Mouse (Mus musculus): ENCODE measurements around the gene Ccng1.

Gene Ccng1

DNA sequence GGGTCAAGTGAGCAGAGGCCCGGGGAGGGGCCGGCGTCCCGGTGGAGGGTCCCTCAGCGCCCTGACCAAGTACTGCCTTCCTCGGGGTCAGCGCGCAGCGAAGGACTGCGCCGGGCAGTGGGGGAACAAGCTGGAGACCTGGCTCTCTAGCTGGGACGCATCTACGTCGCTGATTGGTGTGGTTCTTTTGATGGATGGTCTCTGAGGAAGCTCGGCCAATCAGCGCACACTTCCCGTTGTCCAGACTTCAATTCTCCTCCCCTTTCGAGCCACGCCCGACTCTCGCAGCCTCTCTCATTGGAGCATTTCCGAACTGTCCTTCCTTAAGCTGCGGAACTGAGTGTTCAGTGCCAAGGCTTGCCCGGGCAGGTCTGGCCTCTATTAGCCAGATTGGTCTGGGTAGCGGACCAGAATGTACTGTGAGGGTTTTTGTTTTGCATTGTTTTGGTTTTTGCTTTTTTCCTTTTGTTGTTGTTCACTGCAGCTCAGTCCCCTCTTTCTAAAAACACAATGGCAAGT, at the start of gene Ccng1:
Gene Ccng1, minus strand, starts transcription at position 203 of the 519 bp plus-strand sequence.
- peak; percentile 92 for DNase-seq (ENCODE audit: low spot score)

DNA sequence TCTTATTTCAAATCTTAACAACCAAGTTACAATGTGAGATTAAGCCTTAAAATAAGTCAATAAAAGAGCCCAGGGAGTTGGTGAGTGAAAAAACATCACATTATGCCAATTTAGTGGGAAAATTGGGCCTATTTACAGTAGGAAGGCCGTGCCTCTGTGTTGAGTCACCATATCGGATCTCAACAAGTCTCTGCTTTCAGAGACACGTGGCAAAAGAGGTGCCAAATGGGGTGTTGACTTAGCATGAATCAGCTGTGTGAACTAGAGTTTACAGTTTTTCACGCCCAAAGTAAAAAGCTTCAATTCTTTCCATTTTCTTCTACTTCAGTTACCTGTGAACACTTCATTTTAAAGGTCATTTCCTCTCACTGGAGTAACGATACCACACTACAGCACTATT, 35.2 kb upstream of the Ccng1 start:
- DNase-seq (ENCODE audit: low spot score) = no peak

DNA sequence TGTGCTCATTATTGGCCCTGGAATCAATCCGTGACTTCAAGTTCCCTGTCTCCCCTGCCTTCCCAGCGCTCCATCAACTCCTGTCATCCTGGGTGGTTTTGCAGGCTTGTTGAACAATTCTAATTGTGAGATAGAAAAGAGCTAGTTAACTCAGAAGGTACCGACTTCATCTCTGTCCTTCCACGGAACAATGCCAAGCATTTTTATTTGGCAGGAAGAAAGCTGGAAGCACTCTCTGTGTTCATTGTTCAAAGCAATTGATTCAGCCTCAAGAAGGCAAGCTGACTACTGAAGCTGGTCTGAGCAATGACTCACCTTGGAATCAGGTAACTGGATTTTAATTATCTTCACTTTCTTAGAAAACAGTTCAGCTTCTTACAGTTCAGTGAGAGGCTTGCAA, 34.6 kb upstream of the Ccng1 start:
- DNase-seq (ENCODE audit: low spot score) = no peak

DNA sequence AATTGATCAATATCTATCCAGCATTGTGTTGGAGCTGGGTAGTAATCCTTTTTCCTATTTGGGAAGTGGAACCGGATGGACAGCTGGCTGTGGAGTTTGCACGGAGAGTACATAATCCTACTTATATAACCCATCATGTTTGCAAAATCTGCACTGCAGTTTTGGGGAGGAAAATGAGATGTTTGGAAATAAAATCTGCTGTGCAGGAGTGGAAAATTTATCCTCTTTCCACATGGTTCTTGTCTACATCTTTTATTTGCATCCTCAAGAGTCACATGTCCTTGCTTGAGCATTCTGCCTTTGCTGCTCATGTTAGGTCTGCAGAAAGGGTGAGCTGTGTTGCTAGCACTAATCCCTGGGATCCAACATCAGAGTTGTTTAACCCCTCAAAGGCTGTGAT, 31.8 kb upstream of the Ccng1 start:
- no peak for DNase-seq (ENCODE audit: low spot score)

DNA sequence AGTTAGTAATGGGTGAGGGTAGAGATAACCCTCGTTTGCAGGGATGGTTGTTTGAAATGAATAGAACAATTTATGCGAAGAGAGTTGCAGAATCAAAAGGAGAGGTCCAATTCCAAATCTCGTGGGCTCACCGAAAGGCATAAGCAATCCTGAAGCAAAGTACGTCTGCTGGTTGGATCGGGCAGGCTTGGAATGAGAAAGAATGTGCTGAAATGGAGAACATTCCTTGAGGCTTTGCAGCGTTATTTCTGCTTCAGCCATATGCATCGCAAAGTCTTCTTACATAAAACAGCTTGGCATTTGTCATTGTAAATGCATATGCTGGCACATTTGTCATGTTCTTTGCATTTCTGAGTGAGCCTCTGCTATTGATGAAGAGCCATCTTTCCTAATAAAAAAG, 29.2 kb upstream of the Ccng1 start:
- no peak for DNase-seq (ENCODE audit: low spot score)

DNA sequence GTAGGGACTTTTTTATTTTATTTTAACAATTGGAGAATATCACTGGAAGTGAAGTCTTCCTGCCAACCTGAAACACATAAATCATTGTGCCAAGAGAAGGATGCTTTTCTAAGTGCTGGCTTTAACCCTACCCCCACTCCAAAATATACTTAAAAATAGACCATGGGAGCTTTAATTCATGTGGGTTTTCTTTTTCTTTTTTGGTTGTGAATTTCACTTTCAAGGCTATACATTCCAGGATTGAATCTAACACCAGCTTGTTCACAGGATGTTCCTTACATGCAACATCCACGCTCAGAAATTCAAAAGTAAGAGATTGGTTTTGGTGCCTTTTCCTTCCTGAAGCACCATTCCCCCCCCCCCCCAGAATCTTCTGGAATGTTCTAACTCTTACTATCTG, 28.2 kb upstream of the Ccng1 start:
- DNase-seq (ENCODE audit: low spot score) = no peak

DNA sequence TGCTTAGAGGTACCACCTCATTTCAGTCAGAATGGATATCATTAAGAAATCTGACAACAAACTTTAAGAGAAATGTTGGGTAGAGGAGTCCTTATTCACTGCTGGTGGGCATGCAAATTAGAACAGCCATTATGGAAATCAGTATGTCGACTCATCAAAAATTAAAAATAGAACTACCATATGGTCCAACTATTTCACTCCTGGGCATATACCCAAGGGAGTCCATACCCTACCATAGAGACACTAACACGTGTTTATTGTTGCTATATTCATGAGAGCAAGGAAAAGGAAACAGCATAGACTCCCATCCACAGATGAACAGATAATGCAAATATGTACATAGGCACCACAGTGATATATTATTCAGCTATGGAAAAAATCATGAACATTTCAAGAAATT, 26.7 kb upstream of the Ccng1 start:
- DNase-seq (ENCODE audit: low spot score) = no peak

DNA sequence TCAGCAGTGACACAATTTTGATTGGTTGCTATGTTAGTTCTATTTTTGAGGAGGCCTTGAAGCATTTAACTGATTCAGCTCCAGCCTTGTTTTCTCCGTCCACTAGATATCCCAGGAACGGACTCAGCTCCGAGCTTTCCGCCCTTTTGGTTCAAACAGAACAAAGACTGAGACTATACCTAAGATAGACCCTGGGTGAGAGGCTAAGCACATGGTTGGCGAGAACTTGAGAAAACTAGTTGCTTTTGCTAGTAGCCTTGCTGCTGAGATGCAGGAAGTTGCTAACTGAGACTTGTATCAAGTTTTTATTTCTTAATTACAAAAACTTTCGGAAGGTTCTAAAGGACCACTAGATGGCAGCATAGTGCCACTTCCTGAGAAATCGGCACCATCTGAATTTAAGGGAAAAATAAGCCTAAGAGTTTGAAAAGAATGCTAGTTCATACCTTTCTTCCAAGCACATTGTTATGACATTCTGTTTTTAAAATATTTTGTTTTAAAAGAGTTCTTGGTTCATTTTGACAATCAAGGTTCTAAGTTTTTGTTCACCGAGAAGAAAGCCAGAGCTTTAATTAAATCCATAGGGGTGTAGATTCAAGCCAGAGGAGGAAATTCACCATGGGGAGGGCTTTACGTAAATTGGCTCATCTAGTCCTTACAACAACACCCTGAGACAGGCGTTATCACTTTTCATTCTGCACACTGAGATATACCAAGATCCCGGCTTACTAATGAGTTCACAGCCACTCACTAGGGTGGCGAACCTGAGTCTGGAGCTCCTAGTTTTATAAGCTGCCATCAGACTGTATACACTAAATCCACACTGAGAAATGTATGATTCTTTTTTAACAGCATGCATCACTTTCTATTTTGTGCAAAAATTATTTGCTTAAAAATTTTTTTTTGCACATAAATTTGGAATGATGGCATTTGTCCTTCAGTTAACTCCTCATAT, 20.5 kb upstream of the Ccng1 start:
- DNase-seq (ENCODE audit: low spot score) = no peak

DNA sequence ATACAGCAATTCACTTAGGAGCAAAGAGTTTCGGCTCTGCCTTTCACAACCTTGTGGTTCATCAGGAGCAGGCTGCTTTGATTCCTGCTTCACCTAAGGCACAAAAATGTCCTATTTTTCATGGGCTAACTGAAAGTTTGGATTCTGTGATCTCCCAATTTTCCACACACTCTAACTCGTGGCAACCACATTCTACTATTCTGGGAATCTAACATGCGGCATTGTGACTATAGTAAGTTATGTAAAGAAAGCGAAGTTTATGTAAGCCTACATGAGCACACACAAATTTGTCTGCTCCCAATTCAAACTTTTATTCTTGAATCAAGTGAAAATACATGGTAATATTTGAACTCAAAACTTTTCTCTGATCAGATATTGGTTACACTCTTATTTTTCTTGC, 9.6 kb upstream of the Ccng1 start:
- no peak for DNase-seq (ENCODE audit: low spot score)

DNA sequence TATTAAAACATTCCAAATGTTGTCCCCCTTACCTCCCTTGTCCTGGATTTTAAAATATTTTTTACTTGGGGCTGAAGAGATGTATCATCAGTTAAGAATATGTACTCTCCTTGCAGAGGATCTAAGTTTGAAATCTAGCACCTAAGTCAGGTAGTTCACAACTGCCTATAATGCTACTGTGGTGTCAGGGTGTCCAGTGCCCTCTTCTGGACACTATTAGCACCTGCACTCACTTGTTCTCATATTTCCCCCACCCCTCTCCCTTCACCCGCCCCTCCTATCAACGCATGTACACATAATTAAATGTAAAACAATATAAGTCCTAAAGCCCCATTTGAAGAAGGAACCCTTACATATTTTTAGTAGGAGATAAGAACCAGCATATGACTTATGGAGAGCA, 8.3 kb upstream of the Ccng1 start:
- no peak for DNase-seq (ENCODE audit: low spot score)

DNA sequence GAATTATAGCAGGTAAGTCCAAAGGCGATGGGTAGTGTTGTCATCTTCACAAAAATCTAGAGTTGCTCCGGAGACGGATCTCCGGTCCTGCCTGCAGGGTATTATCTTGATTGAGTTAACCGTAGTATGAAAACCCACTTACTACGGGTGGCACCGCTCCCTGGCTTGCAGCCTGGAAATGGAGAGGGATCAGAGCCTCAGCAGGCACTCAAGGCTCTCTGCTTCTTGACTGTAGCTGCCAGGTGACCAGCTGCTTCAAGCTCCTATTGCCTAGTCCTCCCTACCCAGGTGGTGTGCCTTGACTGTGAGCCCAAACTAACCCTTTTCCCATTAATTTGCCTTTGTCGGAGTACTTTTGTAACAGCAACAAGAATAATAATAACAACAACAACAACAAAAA, 4.8 kb upstream of the Ccng1 start:
- no peak for DNase-seq (ENCODE audit: low spot score)

DNA sequence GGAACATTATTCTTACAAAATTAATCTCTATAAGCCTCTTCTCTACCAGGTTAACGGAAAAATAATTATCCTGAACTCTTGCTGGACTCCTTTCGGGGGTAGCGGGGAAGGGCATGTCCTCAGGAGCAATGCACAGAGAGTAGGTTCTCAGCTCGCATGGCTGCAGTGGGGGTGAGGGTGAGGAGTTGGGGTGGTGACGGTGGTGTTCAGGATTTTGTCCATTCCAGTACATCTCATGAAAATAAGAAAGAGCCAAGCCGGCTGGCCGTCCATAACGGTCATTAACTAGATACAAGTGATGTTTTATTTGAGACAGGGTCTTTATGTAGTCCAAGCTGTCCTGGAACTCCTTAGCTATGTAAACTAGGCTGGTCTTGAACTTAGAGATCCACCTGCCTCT, 857 bp upstream of the Ccng1 start:
- no peak for DNase-seq (ENCODE audit: low spot score)

DNA sequence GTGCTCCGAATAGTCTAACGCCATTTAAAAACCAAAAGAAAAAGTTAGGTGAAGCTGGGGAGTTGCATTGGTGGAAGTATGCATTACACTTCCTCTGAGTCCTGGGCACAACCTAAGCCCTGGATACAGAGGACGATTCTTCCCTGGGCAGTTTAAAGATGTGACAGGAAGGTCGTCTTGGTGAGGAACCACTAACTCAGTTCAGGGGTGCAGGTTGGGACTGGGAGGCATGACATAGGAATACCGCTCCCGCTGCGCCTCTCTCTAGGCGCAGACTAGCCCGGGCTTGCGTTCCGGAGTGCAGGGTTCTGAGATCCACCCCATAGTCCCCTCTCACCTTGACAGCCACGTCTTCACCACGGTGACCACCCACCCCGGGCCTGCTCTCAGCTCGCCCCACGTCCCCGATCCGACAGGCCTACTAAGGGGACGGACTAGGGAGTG, 425 bp downstream of the Ccng1 start:
- DNase-seq (ENCODE audit: low spot score) = no peak

DNA sequence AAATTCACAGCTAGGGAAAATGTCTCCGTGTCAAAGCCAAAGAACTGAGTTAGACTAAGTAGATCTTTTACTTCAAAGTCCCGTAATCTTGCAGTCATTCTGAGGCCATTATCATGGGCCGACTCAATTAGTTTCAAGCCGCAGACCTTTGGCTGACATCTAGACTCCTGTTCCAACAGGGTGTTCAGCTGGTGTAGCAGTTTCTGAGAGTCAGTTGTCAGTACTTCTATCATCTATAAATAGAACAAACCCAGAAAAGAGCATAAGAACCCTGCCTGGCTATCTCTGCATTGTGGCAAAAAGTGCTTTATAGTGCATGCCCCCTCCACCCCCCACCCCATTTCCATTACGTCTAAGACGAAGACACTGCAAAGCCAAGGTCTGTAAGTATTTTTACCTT, 1.3 kb downstream of the Ccng1 start:
- no peak for DNase-seq (ENCODE audit: low spot score)

DNA sequence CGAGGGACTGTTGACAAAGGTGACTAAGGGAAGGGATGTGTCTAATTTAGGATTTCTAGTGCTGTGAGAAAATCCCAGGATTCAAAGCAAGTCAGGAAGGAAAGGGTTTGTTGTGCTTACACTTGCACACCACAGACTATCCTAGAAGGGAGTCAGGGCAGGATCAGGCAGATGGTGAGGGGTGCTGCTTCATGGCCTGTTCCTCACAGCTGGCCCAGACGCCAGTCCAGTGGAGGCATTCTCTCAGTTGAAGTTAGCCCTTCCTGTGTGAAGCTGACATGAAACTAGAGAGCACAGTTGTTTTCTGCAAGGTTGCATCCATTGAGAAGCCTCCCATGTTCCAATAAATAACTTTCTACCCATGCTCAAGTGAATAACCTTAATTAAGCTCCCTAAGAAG, 7.4 kb downstream of the Ccng1 start:
- no peak for DNase-seq (ENCODE audit: low spot score)

DNA sequence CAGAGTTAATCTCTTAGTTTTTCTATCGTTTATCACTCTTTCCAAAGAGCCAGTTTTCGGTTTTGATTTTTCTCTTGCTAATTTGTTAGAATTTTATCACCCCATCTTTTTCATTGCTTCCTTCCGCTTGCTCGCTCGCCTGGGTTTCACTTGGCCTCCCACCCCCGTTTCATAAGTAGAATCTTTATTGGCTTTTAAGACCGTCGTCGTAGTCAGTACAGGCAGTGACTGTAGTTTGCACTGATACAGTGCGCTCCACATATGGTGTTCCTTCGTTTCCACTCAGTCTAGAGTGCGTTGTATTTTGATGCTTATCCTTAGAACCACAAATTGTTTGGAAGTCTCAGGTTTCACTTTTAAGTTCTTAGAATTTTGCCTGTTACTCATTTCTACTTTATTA, 8.8 kb downstream of the Ccng1 start:
- DNase-seq (ENCODE audit: low spot score) = no peak

DNA sequence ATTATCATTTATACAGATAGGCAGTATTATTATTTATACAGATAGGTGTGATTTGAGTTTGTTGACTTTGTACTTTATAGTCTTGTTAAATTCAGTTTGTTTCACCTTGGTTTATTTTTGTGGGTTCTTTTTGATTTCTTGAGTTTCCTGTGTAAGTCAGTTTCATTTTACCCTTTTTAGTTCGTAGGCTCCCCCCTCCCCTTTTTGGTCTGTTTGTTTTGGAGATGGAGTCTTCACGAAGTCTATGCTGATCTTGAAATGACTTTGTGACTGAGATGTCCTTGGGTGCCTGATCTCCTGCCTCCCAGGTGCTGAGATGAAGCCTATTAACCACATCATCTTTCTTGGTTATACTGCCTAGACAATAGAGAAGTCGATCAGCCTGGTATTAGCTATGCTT, 10.8 kb downstream of the Ccng1 start:
- DNase-seq (ENCODE audit: low spot score) = no peak

DNA sequence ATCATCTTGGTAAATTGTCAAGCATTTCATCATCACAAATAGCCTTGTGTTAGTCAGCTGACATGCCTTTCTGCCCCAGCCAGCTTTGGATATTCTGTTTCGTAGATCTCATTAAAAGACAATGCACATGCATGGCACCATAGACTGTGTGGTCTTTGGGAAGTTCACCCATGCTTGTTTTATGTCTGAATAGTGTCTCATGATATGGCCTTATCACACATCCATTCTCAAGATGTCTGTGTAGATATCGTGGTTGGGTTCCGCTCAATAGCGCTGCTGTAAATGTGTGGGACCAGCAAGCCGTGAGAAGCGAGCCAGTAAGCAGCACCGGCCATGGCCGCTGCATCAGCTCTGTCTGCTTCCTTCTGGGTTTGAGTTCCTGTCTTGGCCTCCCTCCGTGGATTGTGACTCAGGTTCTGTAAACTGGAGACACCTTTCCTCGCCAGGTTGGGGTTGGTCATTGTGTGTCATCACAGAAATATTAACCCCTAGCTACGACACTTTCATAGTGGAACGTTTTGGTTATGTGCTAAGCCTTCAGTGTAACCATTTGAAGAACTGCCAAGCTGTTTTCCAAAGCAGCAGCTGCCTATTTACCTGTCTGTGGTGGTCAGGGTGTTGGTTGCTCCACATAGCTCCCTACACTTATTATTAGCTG, 13.4 kb downstream of the Ccng1 start:
- no peak for DNase-seq (ENCODE audit: low spot score)

DNA sequence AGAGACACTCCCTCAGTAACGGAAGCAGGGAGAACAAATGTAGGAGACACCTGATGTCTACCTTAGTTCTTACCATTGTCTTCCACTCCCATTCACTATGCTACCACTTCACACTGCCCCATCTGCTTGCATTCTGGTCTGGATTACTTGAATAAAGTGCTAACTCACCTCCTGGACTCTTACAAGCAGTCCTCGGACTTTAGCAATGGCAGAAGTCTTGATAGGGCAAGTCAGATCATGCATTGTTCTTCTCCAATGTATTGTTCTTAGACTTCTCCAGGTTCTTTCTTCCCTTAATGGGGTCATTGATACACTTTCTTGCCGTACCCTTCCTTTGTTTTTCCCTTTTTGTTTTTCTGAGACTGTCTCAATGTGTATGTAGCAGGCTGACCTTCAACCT, 17.7 kb downstream of the Ccng1 start:
- no peak for DNase-seq (ENCODE audit: low spot score)

DNA sequence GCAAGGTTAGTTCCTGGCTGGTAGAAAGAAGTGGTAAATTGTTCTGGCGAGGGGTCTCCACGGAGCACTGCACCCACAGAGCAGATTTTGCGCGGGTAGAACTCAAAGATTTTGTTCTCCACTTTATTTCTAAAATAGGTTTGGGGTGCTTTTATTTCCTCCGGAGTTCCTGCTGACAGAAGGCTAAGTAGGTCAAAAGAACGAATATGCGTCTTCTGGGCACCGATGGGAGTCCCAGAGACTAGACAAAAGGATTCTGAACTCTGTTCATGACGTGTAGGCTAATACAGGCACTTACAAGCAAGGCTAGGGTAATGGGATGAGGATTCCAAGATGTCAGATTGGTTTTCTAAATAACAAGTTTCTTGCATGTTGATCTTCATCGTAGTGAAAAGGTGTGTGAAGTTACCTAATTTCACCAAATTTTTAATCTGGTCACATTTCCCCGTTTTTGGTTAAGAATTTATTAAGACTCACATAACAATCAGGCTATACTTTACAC, 20.8 kb downstream of the Ccng1 start:
- no peak for DNase-seq (ENCODE audit: low spot score)

DNA sequence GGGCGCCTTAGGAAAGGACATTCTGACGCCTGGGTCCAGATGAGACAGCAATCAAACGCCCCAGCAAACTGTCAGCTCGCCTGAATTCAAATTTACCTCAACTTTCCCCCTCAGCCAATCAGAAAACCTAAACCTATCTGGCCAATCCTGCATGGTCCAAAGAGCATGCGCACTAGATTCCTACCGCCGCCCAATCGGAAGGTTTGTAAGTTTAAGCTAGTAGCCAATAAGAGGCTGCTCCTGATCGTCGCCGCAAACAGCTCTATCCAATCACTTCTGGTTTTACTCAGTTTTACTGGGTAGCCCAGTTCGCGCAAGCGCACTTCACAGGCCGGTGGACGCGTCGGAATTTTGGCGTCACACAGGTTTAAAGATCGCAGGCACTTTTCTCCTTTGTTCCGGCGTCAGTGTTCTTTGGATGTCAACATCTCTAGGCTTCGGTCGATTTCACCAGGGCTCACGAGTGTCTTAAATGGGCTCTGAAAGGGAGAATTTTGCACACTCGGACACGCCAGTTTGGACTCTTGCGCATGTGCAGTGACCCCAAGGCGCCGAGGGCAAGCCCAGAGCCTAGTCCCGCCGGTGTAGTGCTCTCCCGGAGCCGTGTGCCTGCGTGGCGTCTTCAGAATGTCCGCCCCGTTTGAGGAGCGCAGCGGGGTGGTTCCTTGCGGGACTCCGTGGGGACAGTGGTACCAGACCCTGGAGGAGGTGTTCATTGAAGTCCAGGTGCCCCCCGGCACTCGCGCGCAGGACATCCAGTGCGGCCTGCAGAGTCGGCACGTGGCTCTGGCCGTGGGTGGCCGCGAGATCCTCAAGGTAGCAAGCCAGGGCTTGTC, 21.6 kb downstream of the Ccng1 start, which contains the start of the genes Hmmr and Nudcd2:
Gene Hmmr, minus strand, starts transcription at position 84 of the 836 bp plus-strand sequence.
Gene Nudcd2, plus strand, starts transcription at position 329 of the 836 bp plus-strand sequence.
- peak; percentile 96 for DNase-seq (ENCODE audit: low spot score)

DNA sequence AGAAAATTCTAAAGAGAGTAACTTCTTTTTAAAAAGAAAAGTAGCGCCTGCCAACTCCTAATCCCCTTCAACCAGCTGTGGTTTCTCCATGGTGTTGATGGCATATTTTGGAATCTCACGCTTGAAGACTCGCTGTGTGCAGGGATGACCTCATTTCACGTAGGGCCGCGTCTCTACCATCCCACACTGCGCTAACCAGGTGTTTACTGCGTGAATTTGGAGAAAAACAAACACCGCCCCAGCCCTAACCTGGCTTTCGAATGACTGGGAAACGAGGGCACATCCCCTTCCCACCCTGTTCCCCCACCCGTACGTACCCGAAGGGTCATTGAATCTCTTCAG, 22.1 kb downstream of the Ccng1 start:
- no peak for DNase-seq (ENCODE audit: low spot score)
